Mouse (Mus musculus): ENCODE results near the gene Sh2d2a. TPM values are rescaled to one million over a fixed set of nuclear protein-coding genes. Genes with fewer than 3 reads are reported as not detected.
A peak's percentile ranks its signal among the peaks of the same experiment; 100 is the strongest.
"Not testable (repeated sequence)": the region's sequence is repeated elsewhere in the genome, so short reads cannot be mapped to it uniquely, and the experiment has no call there.

Sh2d2a gene
- polyA plus RNA-seq, 1 experiment = not detected

- no peak for TF ChIP-seq POLR2A (IDR thresholded peaks at IDR 0.05; ENCODE audit: borderline replicate concordance, extremely low read depth, insufficient read depth, insufficient read length, poor library complexity, severe bottlenecking)
Observed at GRCm38 (mm10) chr3:87857666-87858065, 11.1 kb downstream of the Sh2d2a start.

GRCm38 (mm10) chr3:87859813-87860212, 13.3 kb downstream of the Sh2d2a start:
- DNase-seq (ENCODE audit: low read depth) = peak; percentile 80
- TF ChIP-seq CTCF (IDR thresholded peaks at IDR 0.05; ENCODE audit: borderline replicate concordance, extremely low read depth, insufficient read depth, insufficient read length) = peak; percentile 86
- TF ChIP-seq POLR2A (IDR thresholded peaks at IDR 0.05; ENCODE audit: borderline replicate concordance, extremely low read depth, insufficient read depth, insufficient read length, poor library complexity, severe bottlenecking) = no peak

More at GRCm38 (mm10) chr3:87857666-87858065, 11.1 kb downstream of the Sh2d2a start:
- DNase-seq (ENCODE audit: low read depth) = no peak

GRCm38 (mm10) chr3:87864111-87864510, 17.6 kb downstream of the Sh2d2a start:
- not testable (repeated sequence) for DNase-seq (ENCODE audit: low read depth)

- TF ChIP-seq POLR2A (IDR thresholded peaks at IDR 0.05; ENCODE audit: borderline replicate concordance, extremely low read depth, insufficient read depth, insufficient read length, poor library complexity, severe bottlenecking) = no peak
- no peak for TF ChIP-seq CTCF (IDR thresholded peaks at IDR 0.05; ENCODE audit: borderline replicate concordance, extremely low read depth, insufficient read depth, insufficient read length)
- no peak for DNase-seq (ENCODE audit: low read depth)
Observed at GRCm38 (mm10) chr3:87877730-87878129, 31.2 kb downstream of the Sh2d2a start.

GRCm38 (mm10) chr3:87884291-87884690, 37.7 kb downstream of the Sh2d2a start:
- TF ChIP-seq CTCF (IDR thresholded peaks at IDR 0.05; ENCODE audit: borderline replicate concordance, extremely low read depth, insufficient read depth, insufficient read length) = no peak
- no peak for TF ChIP-seq POLR2A (IDR thresholded peaks at IDR 0.05; ENCODE audit: borderline replicate concordance, extremely low read depth, insufficient read depth, insufficient read length, poor library complexity, severe bottlenecking)
- peak; percentile 3 for DNase-seq (ENCODE audit: low read depth)

GRCm38 (mm10) chr3:87884708-87885251, 38.2 kb downstream of the Sh2d2a start:
- TF ChIP-seq CTCF (IDR thresholded peaks at IDR 0.05; ENCODE audit: borderline replicate concordance, extremely low read depth, insufficient read depth, insufficient read length) (no peak), POLR2A (IDR thresholded peaks at IDR 0.05; ENCODE audit: borderline replicate concordance, extremely low read depth, insufficient read depth, insufficient read length, poor library complexity, severe bottlenecking) (no peak)
- DNase-seq (ENCODE audit: low read depth) = peak; percentile 54

- DNase-seq (ENCODE audit: low read depth) = peak; percentile 100
- TF ChIP-seq POLR2A (IDR thresholded peaks at IDR 0.05; ENCODE audit: borderline replicate concordance, extremely low read depth, insufficient read depth, insufficient read length, poor library complexity, severe bottlenecking) = peak; percentile 34; the same call in 1 of the 2 replicates
- TF ChIP-seq CTCF (IDR thresholded peaks at IDR 0.05; ENCODE audit: borderline replicate concordance, extremely low read depth, insufficient read depth, insufficient read length) = no peak
Observed at GRCm38 (mm10) chr3:87885281-87886003, 38.9 kb downstream of the Sh2d2a start, which contains the start of gene Prcc. TSS of gene Prcc (minus strand) at chr3:87885608.

GRCm38 (mm10) chr3:87886004-87886365, 39.4 kb downstream of the Sh2d2a start:
- DNase-seq (ENCODE audit: low read depth) = no peak

GRCm38 (mm10) chr3:87886416-87886815, 39.9 kb downstream of the Sh2d2a start:
- TF ChIP-seq POLR2A (IDR thresholded peaks at IDR 0.05; ENCODE audit: borderline replicate concordance, extremely low read depth, insufficient read depth, insufficient read length, poor library complexity, severe bottlenecking) (no peak), CTCF (IDR thresholded peaks at IDR 0.05; ENCODE audit: borderline replicate concordance, extremely low read depth, insufficient read depth, insufficient read length) (no peak)
- no peak for DNase-seq (ENCODE audit: low read depth)

More at GRCm38 (mm10) chr3:87886004-87886365, 39.4 kb downstream of the Sh2d2a start:
- no peak for TF ChIP-seq CTCF (IDR thresholded peaks at IDR 0.05; ENCODE audit: borderline replicate concordance, extremely low read depth, insufficient read depth, insufficient read length)
- TF ChIP-seq POLR2A (IDR thresholded peaks at IDR 0.05; ENCODE audit: borderline replicate concordance, extremely low read depth, insufficient read depth, insufficient read length, poor library complexity, severe bottlenecking) = no peak

GRCm38 (mm10) chr3:87887400-87887799, 40.8 kb downstream of the Sh2d2a start:
- DNase-seq (ENCODE audit: low read depth) = not testable (repeated sequence)

GRCm38 (mm10) chr3:87891481-87891880, 44.9 kb downstream of the Sh2d2a start:
- no peak for DNase-seq (ENCODE audit: low read depth)
- TF ChIP-seq POLR2A (IDR thresholded peaks at IDR 0.05; ENCODE audit: borderline replicate concordance, extremely low read depth, insufficient read depth, insufficient read length, poor library complexity, severe bottlenecking) = no peak
- TF ChIP-seq CTCF (IDR thresholded peaks at IDR 0.05; ENCODE audit: borderline replicate concordance, extremely low read depth, insufficient read depth, insufficient read length) = no peak

- no peak for DNase-seq (ENCODE audit: low read depth)
- TF ChIP-seq POLR2A (IDR thresholded peaks at IDR 0.05; ENCODE audit: borderline replicate concordance, extremely low read depth, insufficient read depth, insufficient read length, poor library complexity, severe bottlenecking) (no peak), CTCF (IDR thresholded peaks at IDR 0.05; ENCODE audit: borderline replicate concordance, extremely low read depth, insufficient read depth, insufficient read length) (no peak)
Observed at GRCm38 (mm10) chr3:87893367-87893905, 46.9 kb downstream of the Sh2d2a start.

All from brain, embryonic 14.5 days (tissue).